In the genomic region with DNA sequence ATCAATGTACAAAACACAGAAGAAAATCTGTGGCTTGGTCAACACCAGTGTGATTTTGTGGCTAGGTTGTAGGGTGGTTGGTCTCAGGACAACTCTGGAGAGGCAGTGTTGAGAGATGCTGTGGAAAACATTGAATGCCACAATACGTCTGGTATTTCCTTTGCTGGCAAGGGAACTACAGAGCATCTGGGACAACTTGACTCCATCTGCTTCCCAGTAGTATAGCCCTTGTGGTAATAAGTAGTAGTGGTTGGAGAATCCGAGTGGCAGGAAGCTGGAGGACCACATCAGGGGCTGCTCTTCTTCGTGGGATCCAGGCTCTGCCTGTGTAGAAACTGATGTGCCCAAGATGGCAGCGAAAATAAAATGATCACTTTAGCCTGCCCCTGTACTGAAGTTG, we compare ENCODE assay signal across 15 mouse cellular contexts. TPM values are rescaled to one million over a fixed set of nuclear protein-coding genes. Genes with fewer than 3 reads are reported as not detected.
DNase-seq lines count a peak whose midpoint lies in the region; ATAC-seq and TF ChIP-seq lines count a peak whose summit lies in the region.
"Had no signal": no experiment of that assay in that cellular context is flagged by ENCODE, and none has a peak within 500 bp of the region (broad histone marks: within the 10 kb centered on the region; RNA-seq: fewer than 3 reads in every experiment).

No protein-coding gene starts in this region.

- no peaks in the 10 kb centered on the region for H3K36me3 ChIP-seq in neural tube, embryonic 15.5 days

- peak; percentile 1; the same call in 1 of the 2 replicates for TF ChIP-seq CTCF in left cerebral cortex, adult 2 months (IDR thresholded peaks at IDR 0.05)
- TF ChIP-seq CTCF in embryonic fibroblast, embryonic 13.5 days (IDR thresholded peaks at IDR 0.05; ENCODE audit: borderline replicate concordance, insufficient read depth, low read length): no peak

- 81% methylated on average over 4 of the region's 4 CpGs for whole genome bisulfite sequencing in neural tube, embryonic 15.5 days

- no peak overlapping the region for H3K27ac ChIP-seq in left cerebral cortex, adult 2 months
- H3K27ac ChIP-seq in embryonic fibroblast, embryonic 13.5 days (ENCODE audit: insufficient read depth, low read length): peak overlapping the region; percentile 90
- H3K27ac ChIP-seq in neural tube, embryonic 15.5 days (replicated peaks): 0 out of 2 replicates have a peak overlapping the region, but pooled peaks have one; percentile 68

- no peak for TF ChIP-seq POLR2A in embryonic fibroblast, embryonic 13.5 days (IDR thresholded peaks at IDR 0.05; ENCODE audit: low read depth, low read length)

- H3K27me3 ChIP-seq in neural tube, embryonic 15.5 days (replicated peaks): no peaks in the 10 kb centered on the region

- H3K4me1 ChIP-seq in embryonic fibroblast, embryonic 13.5 days (ENCODE audit: control insufficient read depth, insufficient read depth, low read length): peaks cover 22% of the 10 kb centered on the region
- peaks cover 21% of the 10 kb centered on the region for H3K4me1 ChIP-seq in neural tube, embryonic 15.5 days

- peak; percentile 66; the same call in 1 of the 2 replicates for ATAC-seq in frontal cortex, adult (ENCODE audit: low TSS enrichment)
- ATAC-seq in neural tube, embryonic 15.5 days (ENCODE audit: low FRiP score): no peak; the same call in 1 of the 2 replicates

- no peak for DNase-seq in frontal cortex, postnatal 36 days (ENCODE audit: low spot score in 2 of 2)
- DNase-seq in left cerebral cortex, adult 2 months (ENCODE audit: extremely low spot score in 1 of 2, low spot score in 2 of 2): no peak
- DNase-seq in left cerebral cortex, adult 9 months (ENCODE audit: low spot score in 2 of 2): no peak
- DNase-seq in right cerebral cortex, postnatal 14 days: no peak
- DNase-seq in adrenal gland, adult (ENCODE audit: inconsistent age in 2 of 2, low spot score in 1 of 2): no peak
- DNase-seq: adrenal gland, postnatal 10 days; kidney, adult 8-10 months; lung, postnatal 10 days; thymus, postnatal 14 days had no signal

- no peak overlapping the region for H3K4me3 ChIP-seq in left cerebral cortex, adult 2 months
- H3K4me3 ChIP-seq in embryonic fibroblast, embryonic 13.5 days (ENCODE audit: insufficient read depth, low read length): no peak overlapping the region
- H3K4me3 ChIP-seq in neural tube, embryonic 15.5 days (replicated peaks): no peak overlapping the region

- no peaks in the 10 kb centered on the region for H3K9me3 ChIP-seq in neural tube, embryonic 15.5 days (replicated peaks)

- intact Hi-C loops in left cerebral cortex, adult 2 months (cut with DNase I): no loop called here

- H3K4me2 ChIP-seq in neural tube, embryonic 15.5 days: no peak overlapping the region

- no peak overlapping the region for H3K9ac ChIP-seq in neural tube, embryonic 15.5 days (replicated peaks)

RNA-seq across cellular contexts. Expression of gene Pbp2, which starts 21.7 kb away (rescaled TPM):
- total RNA-seq in left cerebral cortex, adult 2 months (2021): under 1 TPM; 0.28 to 0.54 TPM
- polyA plus RNA-seq in embryonic fibroblast, embryonic 13.5 days (2011; ENCODE audit: insufficient read length, low read depth, missing spikeins): 1.1 and 4.3 TPM in 2 replicates
- polyA plus RNA-seq in neural tube, embryonic 15.5 days (2015; fragmentation: Nextera tagmentation; extraction: Ambion mirVana): 0.14 TPM in 1 of 2 replicates, not detected in the other
- total RNA-seq: adrenal gland, postnatal 10 days; heart, postnatal 14 days had no signal
- polyA plus RNA-seq: midbrain, embryonic 16.5 days; small intestine, adult 2 months had no signal

RNA-seq across cellular contexts. Expression of gene Emp1, which starts 30.4 kb away (rescaled TPM):
- 1 to 10 TPM; 2.6 TPM for total RNA-seq in left cerebral cortex, adult 2 months (2021)
- 952 and 959 TPM in 2 replicates for polyA plus RNA-seq in embryonic fibroblast, embryonic 13.5 days (2011; ENCODE audit: insufficient read length, low read depth, missing spikeins)
- polyA plus RNA-seq in neural tube, embryonic 15.5 days (2015; fragmentation: Nextera tagmentation; extraction: Ambion mirVana): 12.3 and 19.4 TPM in 2 replicates

Comparison
In these comparisons a context has a peak if more than half of its experiments do, and no peak if none do; other contexts are left out.
1. RNA of gene Emp1, which starts 30.4 kb away (polyA plus RNA-seq): 952 to 959 TPM in embryonic fibroblast, embryonic 13.5 days; 12.3 to 19.4 TPM in neural tube, embryonic 15.5 days; every median in the first group is over 10 times any median in the second.